Mouse (Mus musculus) lung, postnatal 0 days (tissue): Measurements from ENCODE around the gene Cldn3. TPM values are rescaled to one million over a fixed set of nuclear protein-coding genes. Genes with fewer than 3 reads are reported as not detected.

ENCODE experiments used
- ATAC-seq: fragments of 200-750 bp; cut with Nextera tagmentation; 2 replicates; pipeline ENCODE4 v1.8.0; 2017; ENCODE audit warnings: moderate library complexity
- DNase-seq: peaks from one replicate; pipeline ENCODE4 v3.0.0-alpha.2; 2016; ENCODE audit warnings: low spot score
- H3K27ac ChIP-seq: fragments of 300-500 bp; sonication (generic); 2 replicates; pipeline ENCODE4 v1.5.1; 2014; ENCODE audit warnings: antibody characterized with exemption, mild to moderate bottlenecking, low read length, mixed read lengths
- H3K27me3 ChIP-seq: fragments of 300-500 bp; sonication (generic); replicated peaks from 2 replicates; pipeline ENCODE4 v1.6.1; 2014; ENCODE audit warnings: low read length, mixed read lengths; ENCODE audit not compliant: insufficient read depth
- H3K36me3 ChIP-seq: fragments of 300-500 bp; sonication (generic); 2 replicates; pipeline ENCODE4 v1.6.1; 2014; ENCODE audit warnings: low read length, mixed read lengths; ENCODE audit not compliant: insufficient read depth
- H3K4me1 ChIP-seq: fragments of 300-500 bp; sonication (generic); 2 replicates; pipeline ENCODE4 v1.6.1; 2014; ENCODE audit warnings: antibody characterized with exemption, low read depth, low read length, mixed read lengths; ENCODE audit not compliant: insufficient read depth
- H3K4me2 ChIP-seq: fragments of 300-500 bp; sonication (generic); replicated peaks from 2 replicates; pipeline ENCODE4 v1.6.1; 2014; ENCODE audit warnings: low read depth, mild to moderate bottlenecking, low read length, moderate library complexity, mixed read lengths
- H3K4me3 ChIP-seq: fragments of 300-500 bp; sonication (generic); 2 replicates; pipeline ENCODE4 v1.5.1; 2014; ENCODE audit warnings: low read depth, low read length
- H3K9ac ChIP-seq: fragments of 300-500 bp; sonication (generic); replicated peaks from 2 replicates; pipeline ENCODE4 v1.6.1; 2014; ENCODE audit warnings: low read depth, mild to moderate bottlenecking
- H3K9me3 ChIP-seq: fragments of 300-500 bp; sonication (generic); 2 replicates; pipeline ENCODE4 v1.6.1; 2016; ENCODE audit warnings: low read length, mixed read lengths
- CTCF ChIP-seq: IDR thresholded peaks from 2 replicates; pipeline ENCODE4 v1.5.1; 2016; ENCODE audit warnings: antibody characterized with exemption, mild to moderate bottlenecking
- WGBS: fragments of 180-500 bp; shearing (Covaris S2); extraction: QIAGEN DNeasy Blood & Tissue Kit; methylation state at CpG from one replicate; pipeline ENCODE4 v1.1.7; 2014; 5-methylcytosine and 5-hydroxymethylcytosine counted together
- polyA plus RNA-seq: library from polyadenylated mRNA; unstranded; fragments of >200 nt; fragmentation: Nextera tagmentation; extraction: Ambion mirVana; gene quantifications from 2 replicates; pipeline ENCODE4 v1.2.1, GENCODE M21; 2015

Gene Cldn3
- polyA plus RNA-seq, 1 experiment from 2014 or later, result 583 TPM

GRCm38 (mm10) chr5:135035608-135036359 is 49.8 kb downstream of the Cldn3 start:
- TF ChIP-seq CTCF, result no peak
- Histone ChIP-seq H3K27ac (no peak overlapping the region), H3K9me3 (no peaks in the 10 kb centered on the region), H3K9ac (no peak overlapping the region), H3K4me2 (no peak overlapping the region), H3K4me3 (no peak overlapping the region), H3K36me3 (no peaks in the 10 kb centered on the region), H3K4me1 (no peaks in the 10 kb centered on the region), H3K27me3 (no peaks in the 10 kb centered on the region)
- DNase-seq (no peak), ATAC-seq (no peak)
- 63% methylated on average over 18 of the region's 18 CpGs for WGBS

Other genes starting within 250 kb of the Cldn3 start
- gene Eln, start 238.9 kb upstream of the Cldn3 start, polyA plus RNA-seq, result 1,769 and 1,865 TPM in 2 replicates
- not detected in 2 replicates for gene Tmem270, start 79.5 kb upstream of the Cldn3 start, polyA plus RNA-seq
- gene Cldn13, start 70.7 kb upstream of the Cldn3 start, polyA plus RNA-seq, result 1.2 and 1.6 TPM in 2 replicates
- 33.7 and 35.5 TPM in 2 replicates for gene Mettl27, start 53.8 kb upstream of the Cldn3 start, polyA plus RNA-seq
- 28.2 and 29.2 TPM in 2 replicates for gene Cldn4, start 39.3 kb upstream of the Cldn3 start, polyA plus RNA-seq
- gene Abhd11, start 22.9 kb downstream of the Cldn3 start, polyA plus RNA-seq, result 72.9 and 80.9 TPM in 2 replicates
- 5.5 and 5.8 TPM in 2 replicates for gene Stx1a, start 37.3 kb downstream of the Cldn3 start, polyA plus RNA-seq
- 28.0 and 28.8 TPM in 2 replicates for gene Dnajc30, start 78.0 kb downstream of the Cldn3 start, polyA plus RNA-seq
- 52.2 and 53.1 TPM in 2 replicates for gene Bud23, start 78.7 kb downstream of the Cldn3 start, polyA plus RNA-seq
- 4.0 and 4.4 TPM in 2 replicates for gene Vps37d, start 92.1 kb downstream of the Cldn3 start, polyA plus RNA-seq
- gene Mlxipl, start 103.7 kb downstream of the Cldn3 start, polyA plus RNA-seq, result 0.70 and 0.96 TPM in 2 replicates
- 8.7 and 9.5 TPM in 2 replicates for gene Tbl2, start 163.4 kb downstream of the Cldn3 start, polyA plus RNA-seq
- gene Bcl7b, start 182.1 kb downstream of the Cldn3 start, polyA plus RNA-seq, result 63.1 and 65.7 TPM in 2 replicates
- 14.6 and 19.2 TPM in 2 replicates for gene Baz1b, start 201.1 kb downstream of the Cldn3 start, polyA plus RNA-seq